Mouse (Mus musculus): Measurements from ENCODE around the gene Cntnap5a. TPM values are rescaled to one million over a fixed set of nuclear protein-coding genes. Genes with fewer than 3 reads are reported as not detected.
A peak's percentile ranks its signal among the peaks of the same experiment; 100 is the strongest.

Gene Cntnap5a
- total and polyA plus RNA-seq, 3 experiments: not detected

GRCm38 (mm10) chr1:116455115-116455717 is 770.7 kb downstream of the Cntnap5a start:
- TF ChIP-seq MAZ (IDR thresholded peaks at IDR 0.05; ENCODE audit: low read depth, low read length): no peak
- no peak for TF ChIP-seq CHD1 (IDR thresholded peaks at IDR 0.05; ENCODE audit: low read depth, low read length)
- no peak for TF ChIP-seq HCFC1 (IDR thresholded peaks at IDR 0.05; ENCODE audit: low read depth, low read length)
- TF ChIP-seq E2F4 (IDR thresholded peaks at IDR 0.05; ENCODE audit: borderline replicate concordance, low read depth, low read length): no peak
- TF ChIP-seq GATA1 (IDR thresholded peaks at IDR 0.05; ENCODE audit: low read depth, low read length): no peak
- TF ChIP-seq TAL1 (IDR thresholded peaks at IDR 0.05; ENCODE audit: low read length): no peak
- TF ChIP-seq ETS1 (IDR thresholded peaks at IDR 0.05; ENCODE audit: low read depth, low read length): no peak
- TF ChIP-seq RAD21 (IDR thresholded peaks at IDR 0.05; ENCODE audit: low read depth, low read length): no peak
- TF ChIP-seq CTCF (IDR thresholded peaks at IDR 0.05 in 2 of 3, conservative IDR thresholded peaks at IDR 0.05 in 1 of 3; ENCODE audit: control insufficient read depth in 1 of 3, insufficient read depth in 1 of 3, low read depth in 2 of 3, low read length in 3 of 3, poor library complexity in 1 of 3, severe bottlenecking in 1 of 3): no peak
- no peak for TF ChIP-seq MEF2A (IDR thresholded peaks at IDR 0.05; ENCODE audit: extremely low read depth, insufficient replicate concordance, low read depth, low read length, poor library complexity, severe bottlenecking)
- no peak for TF ChIP-seq POLR2AphosphoS2 (IDR thresholded peaks at IDR 0.05; ENCODE audit: low read length)
- TF ChIP-seq POLR2AphosphoS5 (IDR thresholded peaks at IDR 0.05; ENCODE audit: borderline replicate concordance, low read depth, low read length): no peak
- TF ChIP-seq BHLHE40 (IDR thresholded peaks at IDR 0.05; ENCODE audit: borderline replicate concordance, low read depth, low read length): no peak
- TF ChIP-seq SMC3 (IDR thresholded peaks at IDR 0.05; ENCODE audit: low read depth, low read length): no peak
- Histone ChIP-seq H3K27me3 (ENCODE audit: control insufficient read depth in 1 of 2, insufficient read depth in 2 of 2, low read length in 2 of 2) (no peaks in the 10 kb centered on the region), H3K36me3 (ENCODE audit: control insufficient read depth in 1 of 2, insufficient read depth in 2 of 2, low read length in 2 of 2) (no peaks in the 10 kb centered on the region), H3K4me3 (ENCODE audit: control insufficient read depth in 1 of 2, insufficient read depth in 1 of 2, low read depth in 2 of 2, low read length in 2 of 2) (no peak overlapping the region), H3K79me2 (ENCODE audit: control insufficient read depth, insufficient read depth, low read length, poor library complexity) (no peaks in the 10 kb centered on the region), H3K9me3 (replicated peaks; ENCODE audit: insufficient read depth, low read length) (no peaks in the 10 kb centered on the region), H3K4me1 (ENCODE audit: control insufficient read depth in 1 of 2, insufficient read depth in 2 of 2, low read length in 2 of 2) (no peaks in the 10 kb centered on the region), H3K9ac (ENCODE audit: control insufficient read depth, low read depth, low read length, poor library complexity, severe bottlenecking) (no peak overlapping the region), H3K27ac (ENCODE audit: control insufficient read depth, low read depth, low read length) (no peak overlapping the region)
- no peak for DNase-seq (ENCODE audit: low read depth, low spot score)

GRCm38 (mm10) chr1:116477703-116478102 is 793.1 kb downstream of the Cntnap5a start:
- Histone ChIP-seq H3K36me3 (ENCODE audit: control insufficient read depth in 1 of 2, insufficient read depth in 2 of 2, low read length in 2 of 2) (no peaks in the 10 kb centered on the region), H3K9ac (ENCODE audit: control insufficient read depth, low read depth, low read length, poor library complexity, severe bottlenecking) (no peak overlapping the region), H3K27ac (ENCODE audit: control insufficient read depth, low read depth, low read length) (no peak overlapping the region), H3K4me1 (ENCODE audit: control insufficient read depth in 1 of 2, insufficient read depth in 2 of 2, low read length in 2 of 2) (no peaks in the 10 kb centered on the region), H3K79me2 (ENCODE audit: control insufficient read depth, insufficient read depth, low read length, poor library complexity) (no peaks in the 10 kb centered on the region), H3K27me3 (ENCODE audit: control insufficient read depth in 1 of 2, insufficient read depth in 2 of 2, low read length in 2 of 2) (no peaks in the 10 kb centered on the region), H3K9me3 (replicated peaks; ENCODE audit: insufficient read depth, low read length) (no peaks in the 10 kb centered on the region), H3K4me3 (ENCODE audit: control insufficient read depth in 1 of 2, insufficient read depth in 1 of 2, low read depth in 2 of 2, low read length in 2 of 2) (no peak overlapping the region)
- TF ChIP-seq CHD1 (IDR thresholded peaks at IDR 0.05; ENCODE audit: low read depth, low read length): no peak
- no peak for TF ChIP-seq ELF1 (IDR thresholded peaks at IDR 0.05; ENCODE audit: low read depth, low read length)
- TF ChIP-seq MAZ (IDR thresholded peaks at IDR 0.05; ENCODE audit: low read depth, low read length): no peak
- no peak for TF ChIP-seq POLR2AphosphoS2 (IDR thresholded peaks at IDR 0.05; ENCODE audit: low read length)
- TF ChIP-seq CTCF (IDR thresholded peaks at IDR 0.05 in 2 of 3, conservative IDR thresholded peaks at IDR 0.05 in 1 of 3; ENCODE audit: control insufficient read depth in 1 of 3, insufficient read depth in 1 of 3, low read depth in 2 of 3, low read length in 3 of 3, poor library complexity in 1 of 3, severe bottlenecking in 1 of 3): peak; percentile 20 to 35 (median 33); a peak in 2 of 6 replicates
- TF ChIP-seq MAFK (IDR thresholded peaks at IDR 0.05; ENCODE audit: borderline replicate concordance, low read depth, low read length): no peak
- no peak for TF ChIP-seq ZKSCAN1 (IDR thresholded peaks at IDR 0.05; ENCODE audit: low read depth, low read length)
- peak; percentile 23 for TF ChIP-seq RAD21 (IDR thresholded peaks at IDR 0.05; ENCODE audit: low read depth, low read length)
- no peak for TF ChIP-seq TAL1 (IDR thresholded peaks at IDR 0.05; ENCODE audit: low read length)
- peak; percentile 12 for DNase-seq (ENCODE audit: low read depth, low spot score)

Measured in MEL (cell line).